Mouse (Mus musculus) bone marrow, adult 2 months (tissue): ENCODE measurements around the gene Pdzrn3.

ENCODE experiments used
- CTCF ChIP-seq: fragments of 200-500 bp; IDR thresholded peaks from 2 replicates; pipeline ENCODE4 v1.5.1; 2011; ENCODE audit warnings: low read length, control low read depth; ENCODE audit not compliant: control insufficient read depth, insufficient read depth
- POLR2A ChIP-seq: fragments of 200-500 bp; IDR thresholded peaks from 2 replicates; pipeline ENCODE4 v1.6.1; 2011; ENCODE audit warnings: low read depth, mild to moderate bottlenecking, control low read depth, low read length, borderline replicate concordance; ENCODE audit not compliant: control insufficient read depth

DNA sequence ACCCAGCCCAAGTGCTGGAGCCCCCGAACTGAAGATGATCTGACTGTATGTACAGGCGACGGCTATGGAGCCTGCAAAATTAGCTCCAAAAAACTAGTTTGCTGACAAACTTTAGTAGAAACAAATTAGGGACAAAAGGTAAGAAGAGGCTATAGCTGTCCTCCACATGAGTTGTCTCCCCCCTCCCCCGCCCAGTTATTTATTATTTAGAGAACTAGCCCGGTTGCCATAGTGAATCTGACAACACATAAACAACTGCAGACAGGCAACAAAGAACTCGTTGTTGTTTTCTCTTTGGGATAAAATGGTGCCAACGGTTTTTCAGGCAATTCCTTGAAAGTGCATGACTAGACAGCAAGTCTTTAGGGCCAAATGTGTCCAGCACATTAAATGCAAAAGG lies 7.3 kb upstream of the Pdzrn3 start:
- TF ChIP-seq POLR2A = no peak
- no peak for TF ChIP-seq CTCF
